Mouse (Mus musculus) hindbrain, embryonic 11.5 days (tissue): Measurements from ENCODE around the gene Cabp4. TPM values are rescaled to one million over a fixed set of nuclear protein-coding genes. Genes with fewer than 3 reads are reported as not detected.
A peak's percentile ranks its signal among the peaks of the same experiment; 100 is the strongest.

Experiments
- ATAC-seq: fragments of 200-750 bp; cut with Nextera tagmentation; 2 replicates; pipeline ENCODE4 v1.8.0; 2017; ENCODE audit warnings: mild to moderate bottlenecking, moderate TSS enrichment, moderate library complexity; ENCODE audit not compliant: low FRiP score
- DNase-seq: peaks from one replicate; pipeline ENCODE4 v3.0.0-alpha.2; 2015; ENCODE audit warnings: low spot score
- H3K27ac ChIP-seq: fragments of 300-500 bp; sonication (generic); 2 replicates; pipeline ENCODE4 v1.5.1; 2014; ENCODE audit warnings: mild to moderate bottlenecking, low read depth, low read length
- H3K27me3 ChIP-seq: fragments of 300-500 bp; sonication (generic); 2 replicates; pipeline ENCODE4 v1.6.1; 2014; ENCODE audit warnings: mild to moderate bottlenecking, low read length, moderate library complexity, mixed read lengths; ENCODE audit not compliant: control insufficient read depth, insufficient read depth
- H3K36me3 ChIP-seq: fragments of 300-500 bp; sonication (generic); 2 replicates; pipeline ENCODE4 v1.6.1; 2014; ENCODE audit warnings: mild to moderate bottlenecking, low read length, moderate library complexity, mixed read lengths; ENCODE audit not compliant: control insufficient read depth, insufficient read depth
- H3K4me1 ChIP-seq: fragments of 300-500 bp; sonication (generic); replicated peaks from 2 replicates; pipeline ENCODE4 v1.6.1; 2014; ENCODE audit warnings: low read length, mixed read lengths; ENCODE audit not compliant: control insufficient read depth, insufficient read depth
- H3K4me2 ChIP-seq: fragments of 300-500 bp; sonication (generic); replicated peaks from 2 replicates; pipeline ENCODE4 v1.6.1; 2014; ENCODE audit warnings: mild to moderate bottlenecking, low read depth, low read length
- H3K4me3 ChIP-seq: fragments of 300-500 bp; sonication (generic); 2 replicates; pipeline ENCODE4 v1.5.1; 2014; ENCODE audit warnings: low read depth, low read length
- H3K9ac ChIP-seq: fragments of 300-500 bp; sonication (generic); 2 replicates; pipeline ENCODE4 v1.6.1; 2014; ENCODE audit warnings: low read depth, low read length
- H3K9me3 ChIP-seq: fragments of 300-500 bp; sonication (generic); 2 replicates; pipeline ENCODE4 v1.6.1; 2016; ENCODE audit warnings: low read length; ENCODE audit not compliant: control insufficient read depth
- WGBS: fragments of 180-500 bp; shearing (Covaris S2); extraction: QIAGEN DNeasy Blood & Tissue Kit; methylation state at CpG from one replicate; pipeline ENCODE4 v1.1.7; 2014; 5-methylcytosine and 5-hydroxymethylcytosine counted together
- polyA plus RNA-seq: library from polyadenylated mRNA; unstranded; fragments of >200 nt; fragmentation: Nextera tagmentation; extraction: Ambion mirVana; gene quantifications from 2 replicates; pipeline ENCODE4 v1.2.1, GENCODE M21; 2014

Gene Cabp4
- polyA plus RNA-seq, 1 experiment from 2014 or later, result not detected

DNA sequence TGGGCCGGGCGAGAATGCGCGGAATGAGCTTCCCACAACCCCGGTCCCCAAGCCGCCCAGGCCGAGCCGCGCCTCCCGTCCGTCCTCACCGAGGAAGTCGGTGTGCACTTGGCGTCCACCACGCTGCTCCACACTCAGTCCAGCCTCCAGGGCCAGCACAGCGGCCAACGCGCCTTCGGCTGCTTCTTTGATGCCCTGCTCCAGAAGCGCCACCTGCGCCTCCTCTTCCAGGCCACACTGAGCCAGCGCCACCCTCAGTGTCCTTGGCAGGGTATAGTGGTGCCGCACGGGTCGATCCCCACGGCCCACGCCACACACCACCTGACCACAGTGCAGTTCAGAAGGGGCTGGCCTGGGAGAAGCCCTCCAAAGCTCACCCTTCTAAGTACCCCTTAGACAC lies 26.0 kb upstream of the Cabp4 start:
- peak overlapping the region; percentile 80 for H3K9ac ChIP-seq
- H3K9me3 ChIP-seq, result no peaks in the 10 kb centered on the region
- peaks cover 5% of the 10 kb centered on the region; the same call in 1 of the 2 replicates for H3K4me1 ChIP-seq
- H3K4me2 ChIP-seq, result peak overlapping the region; percentile 76
- 11% methylated on average over 27 of the region's 27 CpGs for WGBS
- H3K27me3 ChIP-seq, result no peaks in the 10 kb centered on the region
- H3K4me3 ChIP-seq, result peak overlapping the region; percentile 39
- ATAC-seq (peak; percentile 63), DNase-seq (no peak)
- H3K27ac ChIP-seq, result peak overlapping the region; percentile 82
- H3K36me3 ChIP-seq, result no peaks in the 10 kb centered on the region

GRCm38 (mm10) chr19:4169378-4169784 lies 25.5 kb upstream of the Cabp4 start:
- WGBS, result under 1% methylated on average over 37 of the region's 43 CpGs
- peak; percentile 93 for ATAC-seq
- peak overlapping the region; percentile 80 for H3K9ac ChIP-seq

GRCm38 (mm10) chr19:4166678-4167476 lies 23.0 kb upstream of the Cabp4 start:
- no peaks in the 10 kb centered on the region for H3K36me3 ChIP-seq
- WGBS, result 84% methylated on average over 9 of the region's 9 CpGs
- ATAC-seq, result no peak
- no peak for DNase-seq
- H3K4me3 ChIP-seq, result no peak overlapping the region
- H3K4me1 ChIP-seq, result peaks cover 9% of the 10 kb centered on the region; the same call in 1 of the 2 replicates
- no peaks in the 10 kb centered on the region for H3K27me3 ChIP-seq
- no peak overlapping the region for H3K27ac ChIP-seq
- no peak overlapping the region for H3K4me2 ChIP-seq
- H3K9me3 ChIP-seq, result no peaks in the 10 kb centered on the region
- H3K9ac ChIP-seq, result no peak overlapping the region

More at GRCm38 (mm10) chr19:4169378-4169784, 25.5 kb upstream of the Cabp4 start:
- H3K27ac ChIP-seq, result peak overlapping the region; percentile 82
- peak; percentile 100 for DNase-seq
- no peaks in the 10 kb centered on the region for H3K27me3 ChIP-seq
- no peaks in the 10 kb centered on the region for H3K36me3 ChIP-seq
- no peaks in the 10 kb centered on the region for H3K9me3 ChIP-seq
- H3K4me3 ChIP-seq, result peak overlapping the region; percentile 39
- H3K4me2 ChIP-seq, result peak overlapping the region; percentile 76
- peaks cover 5% of the 10 kb centered on the region; the same call in 1 of the 2 replicates for H3K4me1 ChIP-seq

DNA sequence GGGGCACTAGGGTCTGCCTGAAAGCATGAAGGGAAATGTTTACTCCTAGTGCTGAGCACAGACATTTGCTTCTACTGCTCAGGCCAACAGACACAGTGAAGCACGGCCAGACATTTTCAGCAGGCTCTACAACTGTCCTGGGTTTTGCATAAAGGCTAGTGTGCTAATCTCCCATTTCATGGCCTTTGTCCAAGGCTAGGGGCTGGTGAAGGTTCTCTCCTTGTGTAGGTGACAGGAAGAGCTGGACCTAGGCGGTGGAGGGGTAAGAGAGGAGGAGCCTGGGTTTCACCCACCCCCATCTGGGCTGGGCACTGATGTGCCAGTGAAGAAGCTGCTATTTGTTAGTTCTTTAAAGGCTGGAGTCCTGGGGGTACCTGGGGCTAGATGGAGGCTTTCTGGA lies 20.9 kb upstream of the Cabp4 start:
- H3K9me3 ChIP-seq, result no peaks in the 10 kb centered on the region
- no peak overlapping the region for H3K4me3 ChIP-seq
- DNase-seq (no peak), ATAC-seq (no peak)
- no peak overlapping the region for H3K4me2 ChIP-seq
- no peak overlapping the region for H3K9ac ChIP-seq
- H3K27me3 ChIP-seq, result no peaks in the 10 kb centered on the region
- no peak overlapping the region for H3K27ac ChIP-seq
- H3K4me1 ChIP-seq, result peaks cover 6% of the 10 kb centered on the region; the same call in 1 of the 2 replicates
- WGBS, result 81% methylated on average over 2 of the region's 2 CpGs
- H3K36me3 ChIP-seq, result peaks cover 4% of the 10 kb centered on the region; the same call in 1 of the 2 replicates

DNA sequence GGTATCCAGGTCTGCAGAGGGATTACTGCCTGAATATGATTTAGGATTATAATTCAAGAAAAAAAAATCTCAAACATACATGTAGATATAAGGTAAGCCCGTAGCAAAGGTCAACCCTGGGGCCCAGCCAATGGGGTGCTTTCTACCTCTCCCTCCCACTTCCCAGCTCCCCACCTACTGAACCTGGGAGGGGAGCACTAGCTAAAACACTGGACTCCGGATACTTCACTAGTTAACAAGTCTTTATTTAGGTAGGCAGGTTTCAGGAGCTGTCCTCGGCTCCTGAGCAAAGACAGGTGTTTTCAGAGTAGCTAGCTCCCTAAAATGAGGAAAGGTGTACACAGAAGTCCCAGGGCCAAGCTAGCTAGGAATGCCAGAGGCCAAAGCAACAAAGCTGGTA lies 20.3 kb upstream of the Cabp4 start:
- H3K27me3 ChIP-seq, result no peaks in the 10 kb centered on the region
- H3K4me2 ChIP-seq, result no peak overlapping the region
- H3K36me3 ChIP-seq, result peaks cover 5% of the 10 kb centered on the region; the same call in 1 of the 2 replicates
- no peak for ATAC-seq
- H3K9me3 ChIP-seq, result no peaks in the 10 kb centered on the region
- 83% methylated on average over 3 of the region's 3 CpGs for WGBS
- DNase-seq, result no peak
- no peak overlapping the region; the same call in 1 of the 2 replicates for H3K4me3 ChIP-seq
- H3K27ac ChIP-seq, result no peak overlapping the region
- peaks cover 5% of the 10 kb centered on the region; the same call in 1 of the 2 replicates for H3K4me1 ChIP-seq
- H3K9ac ChIP-seq, result no peak overlapping the region

- H3K27ac ChIP-seq, result peak overlapping the region; percentile 51
- WGBS, result 40% methylated on average over 4 of the region's 4 CpGs
- peaks cover 5% of the 10 kb centered on the region; the same call in 1 of the 2 replicates for H3K4me1 ChIP-seq
- H3K4me3 ChIP-seq, result peak overlapping the region; percentile 77
- peaks cover 8% of the 10 kb centered on the region; the same call in 1 of the 2 replicates for H3K36me3 ChIP-seq
- no peaks in the 10 kb centered on the region for H3K27me3 ChIP-seq
- peak overlapping the region; percentile 86 for H3K4me2 ChIP-seq
- H3K9ac ChIP-seq, result peak overlapping the region; percentile 65
- no peaks in the 10 kb centered on the region for H3K9me3 ChIP-seq
- ATAC-seq (peak; percentile 37; the same call in 1 of the 2 replicates), DNase-seq (no peak)
These were observed 19.7 kb upstream of the Cabp4 start for GRCm38 (mm10) chr19:4163543-4163887.

DNA sequence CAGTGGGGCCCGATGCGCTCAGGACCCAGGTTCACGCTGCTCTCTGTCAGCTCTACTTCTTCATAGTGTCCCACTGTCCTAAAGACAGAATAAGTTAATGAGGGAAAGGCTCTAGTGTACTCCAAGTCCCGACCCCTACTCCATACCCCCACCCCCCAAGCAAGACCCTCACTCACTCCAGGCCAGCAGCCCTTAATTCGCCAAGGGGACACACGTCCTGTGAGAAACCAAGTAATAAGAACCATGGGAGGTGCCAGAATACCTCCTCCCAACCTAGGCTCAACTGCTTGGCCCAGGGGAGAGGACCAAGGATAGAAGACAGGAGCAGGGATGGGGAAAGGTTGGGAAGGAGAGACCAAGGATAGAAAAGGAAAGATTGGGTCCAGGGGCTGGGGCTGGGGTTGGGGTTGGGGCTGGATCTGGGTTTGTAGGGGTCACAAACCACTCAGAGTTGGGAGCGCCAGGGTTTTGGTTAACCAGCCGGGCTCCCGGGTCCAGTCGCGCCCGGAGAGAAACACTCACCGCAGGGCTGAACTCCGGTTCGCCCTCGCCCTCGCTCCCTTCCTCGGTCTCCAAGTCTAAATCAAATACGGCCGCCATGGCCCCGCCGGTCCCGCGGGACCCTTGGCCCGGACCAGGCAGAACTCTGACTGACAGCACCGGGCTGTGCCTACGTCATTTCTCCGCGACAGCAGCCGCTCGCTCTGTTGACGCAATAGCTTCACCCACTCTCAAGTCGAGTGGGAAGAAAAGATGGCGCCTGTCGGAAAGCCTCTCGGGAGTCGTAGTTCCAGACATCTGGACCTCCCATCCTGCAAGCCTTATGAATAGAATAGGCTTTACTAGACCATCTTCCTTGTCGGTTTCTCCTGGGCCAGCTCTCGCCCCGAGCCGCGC lies 19.1 kb upstream of the Cabp4 start, which contains the start of gene Rps6kb2:
Gene Rps6kb2 (minus strand): TSS at position 709 of the 897 bp plus-strand sequence.
- Histone ChIP-seq H3K4me2 (peak within 1 kb of the TSS; percentile 86), H3K4me3 (peak within 1 kb of the TSS; percentile 77), H3K36me3 (peaks cover 8% of the 10 kb centered on the region; the same call in 1 of the 2 replicates), H3K27me3 (no peaks in the 10 kb centered on the region), H3K27ac (peak within 1 kb of the TSS; percentile 51), H3K9me3 (no peaks in the 10 kb centered on the region), H3K9ac (peak within 1 kb of the TSS; percentile 65), H3K4me1 (peaks cover 5% of the 10 kb centered on the region; the same call in 1 of the 2 replicates)
- DNase-seq (peak; percentile 97), ATAC-seq (peak; percentile 92)
- whole genome bisulfite sequencing, result 8% methylated on average over 42 of the region's 42 CpGs

- peaks cover 10% of the 10 kb centered on the region; the same call in 1 of the 2 replicates for H3K36me3 ChIP-seq
- ATAC-seq, result no peak
- peaks cover 5% of the 10 kb centered on the region; the same call in 1 of the 2 replicates for H3K4me1 ChIP-seq
- H3K27me3 ChIP-seq, result no peaks in the 10 kb centered on the region
- H3K9ac ChIP-seq, result no peak overlapping the region
- no peak overlapping the region for H3K27ac ChIP-seq
- no peak overlapping the region for H3K4me2 ChIP-seq
- no peak overlapping the region for H3K4me3 ChIP-seq
- WGBS, result 96% methylated on average over 8 of the region's 8 CpGs
- DNase-seq, result no peak
- H3K9me3 ChIP-seq, result no peaks in the 10 kb centered on the region
These were observed 15.2 kb upstream of the Cabp4 start for GRCm38 (mm10) chr19:4159049-4159448.
